Mouse (Mus musculus): ENCODE results near the gene Atg10. TPM values are rescaled to one million over a fixed set of nuclear protein-coding genes. Genes with fewer than 3 reads are reported as not detected.

Gene Atg10
- polyA plus RNA-seq, 1 experiment from 2014 or later, result 4.8 TPM

DNA sequence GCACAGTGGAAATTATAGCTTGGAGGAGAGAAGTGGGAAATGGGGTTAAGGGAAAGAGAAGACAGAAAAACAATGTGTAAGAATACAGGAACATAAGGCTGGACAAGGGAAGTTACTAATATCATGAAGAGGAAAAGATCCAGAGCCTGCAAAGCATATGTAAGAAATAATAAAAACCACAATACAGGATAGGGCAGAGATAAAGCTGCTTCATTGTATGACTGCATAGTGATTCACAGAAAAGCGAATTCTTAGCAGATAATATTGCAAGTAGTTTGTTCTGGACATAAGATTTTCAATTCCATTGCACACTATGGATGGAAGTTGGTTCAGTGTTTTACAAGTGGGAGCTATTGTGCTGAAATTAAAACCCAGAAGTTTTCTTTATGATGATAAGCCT, 242.0 kb downstream of the Atg10 start:
- H3K4me2 ChIP-seq (ENCODE audit: low read depth, low read length), result no peak overlapping the region
- H3K36me3 ChIP-seq (replicated peaks; ENCODE audit: insufficient read depth, low read length), result no peaks in the 10 kb centered on the region
- TF ChIP-seq EP300 (IDR thresholded peaks at IDR 0.05; ENCODE audit: low read depth), result no peak
- no peak for TF ChIP-seq CTCF (IDR thresholded peaks at IDR 0.05; ENCODE audit: low read depth)
- ATAC-seq (no peak), DNase-seq (no peak)
- no peak overlapping the region for H3K4me3 ChIP-seq (ENCODE audit: low read depth, low read length)
- H3K9ac ChIP-seq (replicated peaks), result no peak overlapping the region
- H3K4me1 ChIP-seq (ENCODE audit: insufficient read depth), result no peaks in the 10 kb centered on the region
- H3K9me3 ChIP-seq (ENCODE audit: low read length), result no peaks in the 10 kb centered on the region
- no peak overlapping the region for H3K27ac ChIP-seq (ENCODE audit: low read depth)
- H3K27me3 ChIP-seq (ENCODE audit: insufficient read depth, low read length), result no peaks in the 10 kb centered on the region
- 79% methylated on average over 1 of the region's 1 CpGs for WGBS (ENCODE audit: insufficient replicate concordance)

DNA sequence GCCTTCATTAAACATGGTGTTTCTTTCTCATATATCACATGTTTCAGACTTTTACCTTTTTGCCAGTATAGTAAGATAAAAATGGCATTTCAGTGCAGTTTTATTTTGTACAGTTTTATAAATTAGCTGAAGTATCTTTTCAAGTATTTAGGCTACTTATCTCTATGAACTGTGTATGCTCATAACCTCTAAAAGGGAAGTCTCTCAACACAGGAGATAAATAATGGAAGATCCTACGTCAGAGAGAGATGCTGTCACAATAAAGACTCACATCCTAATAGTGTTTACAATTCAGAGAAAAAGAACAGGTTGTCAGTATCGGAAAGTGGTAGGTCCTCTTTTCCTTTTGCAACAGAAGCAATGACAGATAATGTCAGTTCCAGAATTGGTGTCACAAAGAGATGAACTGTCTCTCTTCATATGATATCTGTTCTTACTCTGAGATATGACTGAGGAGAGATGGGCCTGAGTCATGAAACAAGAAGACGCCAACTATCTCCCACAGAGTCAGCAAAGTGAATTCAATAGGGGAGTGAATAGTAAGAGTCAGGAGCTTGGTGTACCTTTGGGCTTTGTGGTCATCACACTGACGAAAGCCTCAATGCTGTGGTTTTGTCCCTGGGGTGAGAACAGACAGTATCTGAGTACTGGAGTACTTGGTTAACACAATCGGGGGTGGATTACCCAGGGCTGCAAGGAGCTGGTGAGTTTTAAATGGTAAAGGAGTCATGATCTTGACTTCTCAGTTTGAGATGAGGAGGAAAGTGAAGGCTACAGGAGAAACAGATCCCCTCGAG, 242.7 kb downstream of the Atg10 start:
- no peak for DNase-seq
- H3K4me1 ChIP-seq (ENCODE audit: insufficient read depth), result no peaks in the 10 kb centered on the region
- H3K4me3 ChIP-seq (ENCODE audit: low read depth, low read length), result no peak overlapping the region
- no peak for ATAC-seq
- H3K27ac ChIP-seq (ENCODE audit: low read depth), result no peak overlapping the region
- WGBS (ENCODE audit: insufficient replicate concordance), result 55% methylated on average over 6 of the region's 6 CpGs
- H3K9ac ChIP-seq (replicated peaks), result no peak overlapping the region
- H3K27me3 ChIP-seq (ENCODE audit: insufficient read depth, low read length), result no peaks in the 10 kb centered on the region
- H3K4me2 ChIP-seq (ENCODE audit: low read depth, low read length), result no peak overlapping the region
- no peak for TF ChIP-seq CTCF (IDR thresholded peaks at IDR 0.05; ENCODE audit: low read depth)
- no peak for TF ChIP-seq EP300 (IDR thresholded peaks at IDR 0.05; ENCODE audit: low read depth)
- no peaks in the 10 kb centered on the region for H3K36me3 ChIP-seq (replicated peaks; ENCODE audit: insufficient read depth, low read length)
- no peaks in the 10 kb centered on the region for H3K9me3 ChIP-seq (ENCODE audit: low read length)

GRCm38 (mm10) chr13:90977057-90977456, 246.7 kb downstream of the Atg10 start:
- no peak overlapping the region for H3K4me2 ChIP-seq (ENCODE audit: low read depth, low read length)
- H3K36me3 ChIP-seq (replicated peaks; ENCODE audit: insufficient read depth, low read length), result no peaks in the 10 kb centered on the region
- WGBS (ENCODE audit: insufficient replicate concordance), result 69% methylated on average over 3 of the region's 3 CpGs
- no peak for TF ChIP-seq CTCF (IDR thresholded peaks at IDR 0.05; ENCODE audit: low read depth)
- TF ChIP-seq EP300 (IDR thresholded peaks at IDR 0.05; ENCODE audit: low read depth), result no peak
- no peak overlapping the region for H3K9ac ChIP-seq (replicated peaks)
- H3K27me3 ChIP-seq (ENCODE audit: insufficient read depth, low read length), result no peaks in the 10 kb centered on the region
- DNase-seq, result no peak
- no peak overlapping the region for H3K4me3 ChIP-seq (ENCODE audit: low read depth, low read length)
- no peak overlapping the region for H3K27ac ChIP-seq (ENCODE audit: low read depth)
- H3K9me3 ChIP-seq (ENCODE audit: low read length), result no peaks in the 10 kb centered on the region
- ATAC-seq, result no peak
- no peaks in the 10 kb centered on the region for H3K4me1 ChIP-seq (ENCODE audit: insufficient read depth)

- Histone ChIP-seq H3K36me3 (replicated peaks; ENCODE audit: insufficient read depth, low read length) (no peaks in the 10 kb centered on the region), H3K27me3 (ENCODE audit: insufficient read depth, low read length) (no peaks in the 10 kb centered on the region), H3K9ac (replicated peaks) (no peak overlapping the region), H3K4me1 (ENCODE audit: insufficient read depth) (no peaks in the 10 kb centered on the region), H3K27ac (ENCODE audit: low read depth) (no peak overlapping the region), H3K4me2 (ENCODE audit: low read depth, low read length) (no peak overlapping the region), H3K9me3 (ENCODE audit: low read length) (no peaks in the 10 kb centered on the region), H3K4me3 (ENCODE audit: low read depth, low read length) (no peak overlapping the region)
- WGBS (ENCODE audit: insufficient replicate concordance), result 58% methylated on average over 7 of the region's 7 CpGs
- ATAC-seq (no peak), DNase-seq (no peak)
- TF ChIP-seq CTCF (IDR thresholded peaks at IDR 0.05; ENCODE audit: low read depth), result no peak
- no peak for TF ChIP-seq EP300 (IDR thresholded peaks at IDR 0.05; ENCODE audit: low read depth)
Observed at GRCm38 (mm10) chr13:90973409-90973808, 250.4 kb downstream of the Atg10 start.

GRCm38 (mm10) chr13:90970259-90971017, 253.3 kb downstream of the Atg10 start:
- ATAC-seq (no peak), DNase-seq (no peak)
- Histone ChIP-seq H3K4me2 (ENCODE audit: low read depth, low read length) (no peak overlapping the region), H3K9ac (replicated peaks) (no peak overlapping the region), H3K27ac (ENCODE audit: low read depth) (no peak overlapping the region), H3K36me3 (replicated peaks; ENCODE audit: insufficient read depth, low read length) (no peaks in the 10 kb centered on the region), H3K27me3 (ENCODE audit: insufficient read depth, low read length) (no peaks in the 10 kb centered on the region), H3K4me3 (ENCODE audit: low read depth, low read length) (no peak overlapping the region), H3K4me1 (ENCODE audit: insufficient read depth) (no peaks in the 10 kb centered on the region), H3K9me3 (ENCODE audit: low read length) (no peaks in the 10 kb centered on the region)
- WGBS (ENCODE audit: insufficient replicate concordance), result 70% methylated on average over 10 of the region's 10 CpGs
- no peak for TF ChIP-seq EP300 (IDR thresholded peaks at IDR 0.05; ENCODE audit: low read depth)
- TF ChIP-seq CTCF (IDR thresholded peaks at IDR 0.05; ENCODE audit: low read depth), result no peak

GRCm38 (mm10) chr13:90968940-90969339, 254.8 kb downstream of the Atg10 start:
- H3K27me3 ChIP-seq (ENCODE audit: insufficient read depth, low read length), result no peaks in the 10 kb centered on the region
- DNase-seq (no peak), ATAC-seq (no peak)
- H3K4me1 ChIP-seq (ENCODE audit: insufficient read depth), result no peaks in the 10 kb centered on the region
- no peak for TF ChIP-seq EP300 (IDR thresholded peaks at IDR 0.05; ENCODE audit: low read depth)
- TF ChIP-seq CTCF (IDR thresholded peaks at IDR 0.05; ENCODE audit: low read depth), result no peak
- no peak overlapping the region for H3K4me2 ChIP-seq (ENCODE audit: low read depth, low read length)
- no peak overlapping the region for H3K27ac ChIP-seq (ENCODE audit: low read depth)
- H3K36me3 ChIP-seq (replicated peaks; ENCODE audit: insufficient read depth, low read length), result no peaks in the 10 kb centered on the region
- H3K9ac ChIP-seq (replicated peaks), result no peak overlapping the region
- no peak overlapping the region for H3K4me3 ChIP-seq (ENCODE audit: low read depth, low read length)
- WGBS (ENCODE audit: insufficient replicate concordance), result 65% methylated on average over 4 of the region's 4 CpGs
- H3K9me3 ChIP-seq (ENCODE audit: low read length), result no peaks in the 10 kb centered on the region
